Mouse (Mus musculus): ENCODE data around the gene Bard1. TPM values are rescaled to one million over a fixed set of nuclear protein-coding genes. Genes with fewer than 3 reads are reported as not detected.

Gene Bard1
- polyA plus RNA-seq, 1 experiment from 2014 or later = 2.9 TPM

GRCm38 (mm10) chr1:70997377-70997993 lies 105.5 kb downstream of the Bard1 start:
- 62% methylated on average over 10 of the region's 10 CpGs for WGBS
- Histone ChIP-seq H3K9ac (replicated peaks; ENCODE audit: low read length) (no peak overlapping the region), H3K27ac (replicated peaks; ENCODE audit: low read depth, low read length) (no peak overlapping the region), H3K4me1 (ENCODE audit: control insufficient read depth, insufficient read depth, low read length) (no peaks in the 10 kb centered on the region), H3K36me3 (replicated peaks; ENCODE audit: control insufficient read depth, insufficient read depth, low read depth, low read length) (no peaks in the 10 kb centered on the region), H3K4me2 (ENCODE audit: low read depth, low read length) (no peak overlapping the region), H3K27me3 (ENCODE audit: control insufficient read depth, insufficient read depth, low read length) (no peaks in the 10 kb centered on the region), H3K4me3 (ENCODE audit: low read depth, low read length) (no peak overlapping the region), H3K9me3 (replicated peaks; ENCODE audit: control insufficient read depth, low read length) (no peaks in the 10 kb centered on the region)
- no peak for ATAC-seq (replicated peaks; ENCODE audit: insufficient number of reproducible peaks, low FRiP score, low TSS enrichment, low read depth)
- DNase-seq (ENCODE audit: low spot score) = no peak

GRCm38 (mm10) chr1:70996766-70997165 lies 106.2 kb downstream of the Bard1 start:
- Histone ChIP-seq H3K27ac (replicated peaks; ENCODE audit: low read depth, low read length) (no peak overlapping the region), H3K9ac (replicated peaks; ENCODE audit: low read length) (no peak overlapping the region), H3K4me3 (ENCODE audit: low read depth, low read length) (no peak overlapping the region), H3K36me3 (replicated peaks; ENCODE audit: control insufficient read depth, insufficient read depth, low read depth, low read length) (no peaks in the 10 kb centered on the region), H3K4me2 (ENCODE audit: low read depth, low read length) (no peak overlapping the region), H3K27me3 (ENCODE audit: control insufficient read depth, insufficient read depth, low read length) (no peaks in the 10 kb centered on the region), H3K9me3 (replicated peaks; ENCODE audit: control insufficient read depth, low read length) (no peaks in the 10 kb centered on the region), H3K4me1 (ENCODE audit: control insufficient read depth, insufficient read depth, low read length) (no peaks in the 10 kb centered on the region)
- DNase-seq (ENCODE audit: low spot score) (no peak), ATAC-seq (replicated peaks; ENCODE audit: insufficient number of reproducible peaks, low FRiP score, low TSS enrichment, low read depth) (no peak)
- 65% methylated on average over 3 of the region's 3 CpGs for WGBS
